Mouse (Mus musculus): Measurements from ENCODE around the gene Secisbp2. TPM values are rescaled to one million over a fixed set of nuclear protein-coding genes. Genes with fewer than 3 reads are reported as not detected.

Gene Secisbp2
- polyA plus RNA-seq, 1 experiment from 2014 or later = 28.6 TPM

DNA sequence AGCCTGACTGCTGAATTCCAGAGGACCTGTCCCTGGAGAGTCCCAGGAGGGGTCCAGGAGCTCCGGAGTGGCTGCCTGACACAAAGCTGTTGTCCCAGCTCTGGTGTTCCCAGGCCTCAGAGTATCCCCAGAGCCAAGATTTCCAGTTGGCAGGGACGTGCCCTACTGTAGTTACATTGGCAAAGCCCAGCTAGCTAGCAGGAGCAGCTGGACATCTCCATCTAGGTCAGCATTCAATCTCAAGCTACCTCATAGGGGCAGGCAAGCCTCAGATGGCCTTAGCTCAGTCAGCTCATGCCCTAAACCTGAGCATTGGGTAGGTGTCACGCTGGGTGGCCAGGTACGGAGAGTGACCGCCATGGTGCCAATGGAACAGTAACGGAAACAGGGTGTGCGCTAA is 80.0 kb downstream of the Secisbp2 start:
- H3K4me2 ChIP-seq (ENCODE audit: low read length) = no peak overlapping the region
- H3K27me3 ChIP-seq (replicated peaks; ENCODE audit: control insufficient read depth, insufficient read depth, low read length) = no peaks in the 10 kb centered on the region
- H3K27ac ChIP-seq (ENCODE audit: low read depth, low read length) = no peak overlapping the region
- H3K4me3 ChIP-seq (ENCODE audit: low read length) = no peak overlapping the region
- H3K9me3 ChIP-seq (ENCODE audit: control insufficient read depth, low read length) = no peaks in the 10 kb centered on the region
- no peak overlapping the region for H3K9ac ChIP-seq (ENCODE audit: low read depth, low read length)
- H3K36me3 ChIP-seq (ENCODE audit: control insufficient read depth, insufficient read depth, low read length) = no peaks in the 10 kb centered on the region
- no peak for ATAC-seq
- H3K4me1 ChIP-seq (ENCODE audit: control insufficient read depth, insufficient read depth, low read depth, low read length) = peaks cover 14% of the 10 kb centered on the region
- 91% methylated on average over 7 of the region's 7 CpGs for WGBS

DNA sequence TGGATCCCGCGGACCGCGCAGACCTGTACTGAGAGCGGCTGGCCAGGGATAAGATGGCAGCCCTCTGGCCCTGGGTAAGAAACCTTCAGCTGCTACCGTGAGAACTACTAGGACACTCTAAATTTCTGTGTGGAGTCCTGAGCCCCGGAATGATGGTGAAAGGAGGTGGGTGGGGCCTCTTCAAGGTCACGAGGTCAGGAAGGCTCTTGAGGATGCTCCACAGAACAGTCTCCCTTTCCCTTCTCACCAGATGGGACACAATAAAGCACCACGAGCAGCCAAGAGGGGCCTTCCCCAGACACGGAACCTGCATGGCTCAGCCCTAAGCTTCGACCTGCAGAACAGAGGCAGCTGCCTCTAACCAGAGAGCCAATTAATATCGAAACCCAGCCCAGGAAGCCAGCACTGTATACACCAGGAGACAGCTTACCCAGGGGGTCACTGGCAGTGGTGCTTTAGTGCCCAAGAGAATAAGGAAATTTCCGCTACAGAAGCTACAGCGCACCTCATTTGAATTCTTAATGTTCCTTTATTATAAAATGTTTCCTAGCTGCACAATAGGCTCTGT is 80.7 kb downstream of the Secisbp2 start:
- Histone ChIP-seq H3K27me3 (replicated peaks; ENCODE audit: control insufficient read depth, insufficient read depth, low read length) (no peaks in the 10 kb centered on the region), H3K36me3 (ENCODE audit: control insufficient read depth, insufficient read depth, low read length) (no peaks in the 10 kb centered on the region), H3K4me1 (ENCODE audit: control insufficient read depth, insufficient read depth, low read depth, low read length) (peaks cover 14% of the 10 kb centered on the region), H3K4me3 (ENCODE audit: low read length) (no peak overlapping the region), H3K9ac (ENCODE audit: low read depth, low read length) (no peak overlapping the region), H3K9me3 (ENCODE audit: control insufficient read depth, low read length) (no peaks in the 10 kb centered on the region), H3K27ac (ENCODE audit: low read depth, low read length) (peak overlapping the region; percentile 23; the same call in 1 of the 2 replicates), H3K4me2 (ENCODE audit: low read length) (no peak overlapping the region)
- 55% methylated on average over 14 of the region's 14 CpGs for WGBS
- peak; percentile 12 for ATAC-seq

Other genes with a start within 250 kb of the Secisbp2 start
- gene S1pr3, start 243.1 kb upstream of the Secisbp2 start, polyA plus RNA-seq (2015; fragmentation: Nextera tagmentation; extraction: Ambion mirVana) = 15.0 and 17.1 TPM in 2 replicates
- gene Shc3, start 82.3 kb upstream of the Secisbp2 start, polyA plus RNA-seq (2015; fragmentation: Nextera tagmentation; extraction: Ambion mirVana) = 4.4 and 6.9 TPM in 2 replicates
- gene Cks2, start 6.5 kb upstream of the Secisbp2 start, polyA plus RNA-seq (2015; fragmentation: Nextera tagmentation; extraction: Ambion mirVana) = 49.7 and 50.1 TPM in 2 replicates
- 14.3 and 17.9 TPM in 2 replicates for gene Sema4d, start 142.1 kb downstream of the Secisbp2 start, polyA plus RNA-seq (2015; fragmentation: Nextera tagmentation; extraction: Ambion mirVana)
- gene Gadd45g, start 195.0 kb downstream of the Secisbp2 start, polyA plus RNA-seq (2015; fragmentation: Nextera tagmentation; extraction: Ambion mirVana) = 46.4 and 52.2 TPM in 2 replicates